Mouse (Mus musculus) spleen, adult 18-20 months (tissue): ENCODE measurements around the gene Klhl5.
A peak's percentile ranks its signal among the peaks of the same experiment; 100 is the strongest.

Source experiments
- DNase-seq, 2 experiments: peaks; one replicate each; pipeline ENCODE4 v3.0.0; 2022; ENCODE audit warnings: mixed read lengths in 2 of 2

The Klhl5 gene

GRCm38 (mm10) chr5:65106876-65107772 lies at the start of gene Klhl5:
Klhl5 (plus strand) TSS chr5:65107539.
- peak; percentile 74 to 83 for DNase-seq

DNA sequence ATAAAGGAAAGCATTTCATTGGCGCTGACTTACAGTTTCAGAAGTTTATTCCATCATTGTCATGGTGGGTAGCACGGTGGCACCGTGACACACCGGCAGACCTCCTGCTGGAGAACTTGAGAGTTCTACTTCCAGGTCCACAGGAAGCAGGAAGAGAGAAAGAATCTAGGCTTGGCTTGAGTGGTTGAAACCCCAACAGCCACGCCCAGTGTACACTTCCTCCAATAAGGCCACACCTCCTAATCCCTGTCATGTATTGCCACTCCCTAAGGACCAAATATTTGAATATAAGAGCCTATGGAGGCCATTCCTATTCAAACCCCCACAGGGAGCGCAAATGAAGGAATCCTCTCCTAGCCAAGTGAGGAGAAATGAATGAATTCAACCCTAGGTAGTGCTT lies 49.7 kb upstream of the Klhl5 start:
- no peak for DNase-seq

DNA sequence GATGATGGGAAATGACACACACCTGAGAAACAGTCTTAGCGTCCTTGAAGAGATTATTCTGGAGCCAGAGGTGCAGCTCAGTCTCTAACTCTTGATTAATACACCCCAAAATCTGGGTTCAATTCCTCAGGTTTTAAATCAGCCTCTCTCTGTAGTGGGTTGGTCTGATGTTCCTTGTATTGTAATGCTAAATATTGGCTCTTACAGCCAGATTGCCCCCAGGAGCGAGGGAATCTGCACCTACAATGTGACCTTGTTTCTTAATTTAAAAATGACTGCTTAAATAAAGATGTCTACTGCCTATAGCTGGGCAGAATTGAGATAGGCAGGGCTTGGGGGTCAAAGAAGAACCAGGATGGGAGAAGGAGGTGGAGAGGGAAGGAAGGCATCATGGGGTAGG lies 47.5 kb upstream of the Klhl5 start:
- DNase-seq, result no peak

DNA sequence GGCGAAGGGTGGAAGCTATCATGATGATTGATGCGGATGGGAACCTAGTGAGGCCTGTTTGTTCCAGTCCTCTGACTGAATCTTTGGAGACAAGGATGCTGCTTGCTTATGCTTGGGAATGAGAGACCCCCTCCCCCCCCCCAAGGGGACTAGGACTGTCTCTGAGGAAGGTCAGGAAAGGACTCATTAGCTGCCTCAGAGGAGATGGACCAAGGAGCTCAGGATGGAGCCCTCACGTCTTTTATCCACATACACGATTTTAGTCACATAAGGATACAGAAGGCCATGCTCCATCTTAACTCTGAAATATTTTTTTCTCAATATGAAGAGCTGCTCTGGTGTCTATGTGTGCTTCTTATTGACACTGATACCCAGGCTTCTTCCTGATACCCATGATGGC lies 45.1 kb upstream of the Klhl5 start:
- no peak for DNase-seq

- no peak for DNase-seq
Observed at GRCm38 (mm10) chr5:65063266-65063665, 44.1 kb upstream of the Klhl5 start.

- no peak for DNase-seq
Observed at GRCm38 (mm10) chr5:65068166-65068565, 39.2 kb upstream of the Klhl5 start.

- no peak for DNase-seq
Observed at GRCm38 (mm10) chr5:65069872-65070271, 37.5 kb upstream of the Klhl5 start.

DNA sequence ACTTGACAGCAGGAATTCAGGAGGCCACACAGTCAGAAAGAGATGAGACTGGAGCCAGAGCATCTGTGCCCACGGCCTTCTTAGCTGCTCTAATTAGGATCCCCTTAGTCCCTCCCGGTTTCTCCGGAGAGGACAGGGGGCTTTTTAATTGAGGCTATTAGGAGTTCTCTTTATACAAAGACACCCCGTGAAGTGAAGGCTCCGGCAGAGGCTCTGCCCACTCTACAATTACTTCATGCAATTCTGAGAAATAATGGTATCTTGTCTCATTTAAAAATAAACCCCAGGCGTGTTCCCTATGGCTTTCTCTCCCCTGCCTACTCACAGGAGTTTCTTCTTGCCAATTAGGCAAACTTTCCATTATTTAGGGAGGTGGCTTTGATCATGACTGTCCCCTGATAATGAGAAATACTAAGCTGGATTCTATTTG lies 35.6 kb upstream of the Klhl5 start:
- no peak for DNase-seq

GRCm38 (mm10) chr5:65073247-65073646 lies 34.1 kb upstream of the Klhl5 start:
- no peak for DNase-seq

DNA sequence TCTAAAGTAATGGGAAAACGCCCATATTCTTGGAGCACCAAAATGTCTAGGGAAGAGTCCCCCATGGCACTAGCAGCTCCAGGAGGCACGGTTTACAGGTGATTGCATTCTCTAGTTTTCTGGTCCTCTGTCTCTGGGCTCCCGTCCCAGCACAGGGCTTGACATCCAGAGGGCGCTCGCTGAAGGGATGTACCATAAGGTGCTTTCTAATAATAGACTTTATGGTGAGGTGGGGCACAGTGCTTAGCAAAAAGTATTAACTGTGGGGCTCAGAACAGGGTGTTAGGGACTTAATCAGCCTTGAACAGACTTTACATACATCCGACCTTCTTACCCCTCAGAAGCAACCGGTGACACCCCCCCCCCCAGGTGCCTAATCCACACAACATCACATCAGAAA lies 32.6 kb upstream of the Klhl5 start:
- DNase-seq, result no peak

- no peak for DNase-seq
Observed at GRCm38 (mm10) chr5:65076087-65076486, 31.3 kb upstream of the Klhl5 start.

GRCm38 (mm10) chr5:65076748-65077147 lies 30.6 kb upstream of the Klhl5 start:
- no peak for DNase-seq

- no peak for DNase-seq
Observed at GRCm38 (mm10) chr5:65078081-65078480, 29.3 kb upstream of the Klhl5 start.

- no peak for DNase-seq
Observed at GRCm38 (mm10) chr5:65079881-65080280, 27.5 kb upstream of the Klhl5 start.

DNA sequence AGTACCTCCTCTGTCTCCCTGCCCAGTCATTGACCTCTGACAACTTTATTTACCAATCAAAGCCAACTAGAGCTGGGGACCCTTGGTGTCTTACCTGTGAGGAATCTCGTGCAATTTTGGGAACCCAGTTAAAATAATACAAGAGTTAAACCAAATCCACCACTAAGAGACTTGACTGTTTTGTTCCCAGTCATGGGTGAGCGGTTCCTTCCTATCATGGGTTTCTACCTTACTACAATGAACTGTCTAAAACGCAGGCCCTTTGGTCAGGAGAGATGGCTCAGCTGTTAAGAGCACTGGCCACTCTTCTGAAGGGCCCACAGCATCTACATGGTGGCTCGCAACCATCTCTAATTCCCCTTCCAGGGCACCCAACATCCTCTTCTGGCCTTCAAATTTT lies 25.5 kb upstream of the Klhl5 start:
- no peak for DNase-seq

DNA sequence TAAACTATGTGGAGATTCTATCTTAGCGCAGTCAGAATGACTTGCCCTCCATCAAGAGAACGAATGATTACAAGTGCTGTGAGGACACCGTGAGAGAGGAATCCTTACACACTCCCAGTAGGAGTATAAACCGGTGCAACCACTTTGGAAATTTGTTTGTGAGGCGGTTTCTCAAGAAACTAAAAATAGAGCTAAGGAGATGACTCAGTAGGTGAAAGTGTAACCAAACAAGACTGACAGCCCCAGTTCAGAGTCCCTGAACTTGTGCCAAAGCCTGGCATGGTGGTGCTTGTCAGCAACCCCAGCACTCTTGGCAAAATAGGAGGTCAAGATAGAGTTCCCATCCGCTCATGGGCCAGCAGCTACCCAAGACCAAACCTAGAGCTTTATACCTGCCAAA lies 20.8 kb upstream of the Klhl5 start:
- no peak for DNase-seq

DNA sequence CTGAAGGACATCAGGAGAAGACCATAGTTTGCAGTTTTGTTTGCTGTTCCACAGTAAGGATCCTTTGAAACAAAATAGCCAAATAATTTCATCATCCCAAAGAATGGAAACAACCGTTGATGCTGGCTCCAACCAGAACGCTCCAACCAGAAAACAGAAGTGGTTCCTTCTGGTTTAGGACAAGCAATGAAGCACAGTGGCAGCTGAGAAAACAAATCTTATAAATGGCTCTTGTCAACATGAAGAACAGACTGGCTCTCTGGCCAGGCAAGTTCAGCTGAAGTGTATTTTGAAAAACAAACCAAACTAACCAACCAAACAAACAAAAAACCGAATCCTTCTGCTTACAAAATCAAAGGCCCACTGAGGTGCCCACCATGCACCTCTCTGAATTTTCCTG lies 17.6 kb upstream of the Klhl5 start:
- no peak for DNase-seq

GRCm38 (mm10) chr5:65091184-65091858 lies 16.0 kb upstream of the Klhl5 start:
- DNase-seq, result no peak

DNA sequence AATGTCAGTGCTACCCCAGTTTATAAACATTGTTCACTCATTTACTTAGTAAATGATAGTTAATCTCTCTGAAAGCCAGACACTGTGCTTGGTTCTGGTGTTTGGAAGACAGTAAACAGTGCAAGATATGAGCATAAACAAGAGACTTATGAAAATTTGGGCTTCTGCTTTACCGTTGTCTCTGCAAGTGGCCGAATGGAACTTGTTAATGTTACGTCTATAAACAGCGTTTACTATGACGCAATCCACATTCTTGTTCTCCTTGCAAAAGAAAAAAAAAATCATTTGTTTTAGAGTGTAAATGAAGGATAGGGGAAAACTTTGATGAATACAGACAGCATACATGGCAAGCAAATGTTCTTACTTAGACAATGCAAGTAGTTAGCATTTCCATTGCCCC lies 15.4 kb upstream of the Klhl5 start, which contains the start of gene Tmem156:
Gene Tmem156 (minus strand): TSS at position 212 of the 400 bp plus-strand sequence.
- no peak for DNase-seq

DNA sequence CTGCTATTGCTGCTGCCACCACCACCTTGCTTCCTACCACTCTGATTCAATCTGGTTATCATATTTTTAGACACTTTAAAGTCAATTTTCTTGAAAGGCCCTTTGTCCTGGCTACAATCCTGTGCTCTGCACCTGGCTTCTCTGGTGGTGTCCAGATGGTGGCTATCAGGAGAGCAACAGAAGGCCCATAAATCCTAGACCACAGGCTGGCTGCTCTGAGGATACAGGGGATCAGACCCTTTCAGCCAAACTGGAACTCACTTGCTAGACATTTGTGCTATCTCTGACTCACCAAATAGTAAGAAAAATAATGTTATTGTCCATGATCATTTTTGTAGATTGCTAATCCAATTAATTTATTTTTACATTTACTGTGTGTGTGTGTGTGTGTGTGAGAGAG lies 13.6 kb upstream of the Klhl5 start:
- no peak for DNase-seq

DNA sequence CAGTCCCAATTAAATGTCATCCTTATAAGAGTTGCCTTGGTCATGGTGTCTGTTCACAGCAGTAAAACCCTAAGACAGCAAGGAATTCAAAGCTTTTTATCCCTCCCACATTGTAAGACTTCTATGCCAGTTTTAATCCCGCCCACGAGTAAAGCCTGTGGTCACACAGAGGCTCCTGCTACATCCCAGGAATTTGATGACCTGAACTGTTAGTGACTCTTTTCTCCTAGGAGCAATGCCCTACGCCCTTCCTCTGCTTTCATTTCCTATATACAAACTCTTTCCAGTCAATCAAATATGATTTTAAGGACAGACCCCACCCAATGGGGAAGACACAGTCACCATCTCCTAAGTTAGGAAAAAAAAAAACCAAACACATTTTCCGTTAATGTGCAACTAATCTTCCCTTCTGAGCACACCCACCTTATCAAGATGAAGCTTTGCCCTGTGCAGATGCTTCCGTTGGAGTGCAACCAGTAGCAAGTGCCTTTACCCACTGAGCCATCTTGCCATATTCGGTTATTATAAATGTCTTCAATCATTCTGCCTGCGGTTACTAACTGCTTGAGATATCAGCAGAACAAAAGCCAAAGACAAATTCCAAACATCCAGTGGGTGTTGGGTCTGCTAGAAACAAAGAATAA lies 12.3 kb upstream of the Klhl5 start:
- DNase-seq, result no peak

DNA sequence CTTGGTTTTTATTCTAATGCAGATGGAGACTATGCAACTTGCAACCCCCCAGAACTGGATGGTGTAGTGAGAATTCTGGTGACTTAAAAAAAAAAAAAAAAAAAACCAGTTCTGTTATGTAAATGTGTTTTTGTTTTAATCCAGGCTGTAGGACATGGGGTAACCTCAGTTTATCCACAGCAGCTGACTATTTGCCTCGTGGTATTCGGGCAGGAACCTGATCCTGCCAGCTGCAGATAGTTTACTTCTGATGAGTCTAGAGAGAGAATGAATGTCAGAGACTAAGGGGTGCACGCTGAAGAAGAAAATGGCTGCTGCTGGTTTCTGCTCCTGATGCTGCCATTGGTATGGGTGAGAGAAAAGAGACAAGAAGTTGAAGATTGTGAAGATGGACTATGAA lies 11.3 kb upstream of the Klhl5 start:
- no peak for DNase-seq

GRCm38 (mm10) chr5:65096805-65097204 lies 10.5 kb upstream of the Klhl5 start:
- no peak for DNase-seq

DNA sequence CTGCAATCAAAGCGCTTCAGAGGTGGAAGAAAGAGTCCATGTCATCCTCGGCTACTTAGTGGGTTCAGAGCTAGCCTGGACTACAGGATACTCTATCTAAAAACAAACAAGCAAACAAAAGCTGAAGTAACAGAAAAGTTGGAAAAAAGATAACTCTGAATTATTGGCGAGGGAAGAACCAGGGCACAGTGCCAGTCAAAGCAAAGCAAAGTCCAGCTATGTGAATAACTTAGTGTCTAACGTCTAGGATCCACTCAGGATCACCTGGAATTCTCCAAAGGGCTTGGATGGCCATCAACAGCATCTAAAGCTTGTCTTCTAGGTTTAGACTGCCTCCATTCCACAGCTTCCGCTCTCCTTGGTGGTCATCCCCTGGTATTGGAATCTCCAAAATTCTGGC lies 9.9 kb upstream of the Klhl5 start:
- DNase-seq, result no peak
